Mouse (Mus musculus) heart, postnatal 0 days (tissue): Measurements from ENCODE around the gene Eif3k. TPM values are rescaled to one million over a fixed set of nuclear protein-coding genes. Genes with fewer than 3 reads are reported as not detected.

Source experiments
- ATAC-seq: fragments of 200-750 bp; cut with Nextera tagmentation; 2 replicates; pipeline ENCODE4 v1.8.0; 2017; ENCODE audit warnings: low read depth, moderate number of reproducible peaks, moderate library complexity; ENCODE audit not compliant: insufficient read depth
- DNase-seq: peaks from one replicate; pipeline ENCODE4 v3.0.0-alpha.2; 2016; ENCODE audit warnings: low spot score
- H3K27ac ChIP-seq: fragments of 300-500 bp; sonication (generic); 2 replicates; pipeline ENCODE4 v1.5.1; 2014; ENCODE audit warnings: low read depth, mild to moderate bottlenecking
- H3K27me3 ChIP-seq: fragments of 300-500 bp; sonication (generic); 2 replicates; pipeline ENCODE4 v1.6.1; 2014; ENCODE audit warnings: low read length, mixed read lengths; ENCODE audit not compliant: control insufficient read depth, insufficient read depth
- H3K36me3 ChIP-seq: fragments of 300-500 bp; sonication (generic); replicated peaks from 2 replicates; pipeline ENCODE4 v1.6.1; 2014; ENCODE audit warnings: low read length, mixed read lengths; ENCODE audit not compliant: control insufficient read depth, insufficient read depth
- H3K4me1 ChIP-seq: fragments of 300-500 bp; sonication (generic); 2 replicates; pipeline ENCODE4 v1.6.1; 2014; ENCODE audit warnings: antibody characterized with exemption; ENCODE audit not compliant: control insufficient read depth, insufficient read depth
- H3K4me2 ChIP-seq: fragments of 300-500 bp; sonication (generic); 2 replicates; pipeline ENCODE4 v1.6.1; 2014; ENCODE audit warnings: low read depth, mild to moderate bottlenecking, low read length, moderate library complexity
- H3K4me3 ChIP-seq: fragments of 300-500 bp; sonication (generic); 2 replicates; pipeline ENCODE4 v1.5.1; 2014; ENCODE audit warnings: low read depth, low read length
- H3K9ac ChIP-seq: fragments of 300-500 bp; sonication (generic); replicated peaks from 2 replicates; pipeline ENCODE4 v1.6.1; 2014; ENCODE audit warnings: low read depth, low read length, mixed read lengths
- H3K9me3 ChIP-seq: fragments of 300-500 bp; sonication (generic); replicated peaks from 2 replicates; pipeline ENCODE4 v1.6.1; 2016; ENCODE audit warnings: low read length; ENCODE audit not compliant: control insufficient read depth
- CTCF ChIP-seq: IDR thresholded peaks from 2 replicates; pipeline ENCODE4 v1.5.1; 2016; ENCODE audit warnings: antibody characterized with exemption, control low read depth, low read depth
- EP300 ChIP-seq: IDR thresholded peaks from 2 replicates; pipeline ENCODE4 v1.6.1; 2016; ENCODE audit warnings: antibody characterized with exemption, low read depth
- WGBS: fragments of 180-500 bp; shearing (Covaris S2); extraction: QIAGEN DNeasy Blood & Tissue Kit; methylation state at CpG from one replicate; pipeline ENCODE4 v1.1.7; 2014; 5-methylcytosine and 5-hydroxymethylcytosine counted together
- polyA plus RNA-seq: library from polyadenylated mRNA; unstranded; fragments of >200 nt; fragmentation: Nextera tagmentation; extraction: Ambion mirVana; gene quantifications from 2 replicates; pipeline ENCODE4 v1.2.1, GENCODE M21; 2015
- total RNA-seq: library from RNA; depleted of rRNA; stranded (reverse); fragments of >200 nt; gene quantifications from 2 replicates; pipeline ENCODE4 v1.2.3, GENCODE M21; 2014; ENCODE audit warnings: low replicate concordance

Gene Eif3k
- total and polyA plus RNA-seq, 2 experiments from 2014 or later = 261 to 476 TPM

GRCm38 (mm10) chr7:28966751-28967505 is 14.7 kb downstream of the Eif3k start:
- H3K9ac ChIP-seq = no peak overlapping the region
- WGBS = 65% methylated on average over 4 of the region's 4 CpGs
- H3K27ac ChIP-seq = peak overlapping the region; percentile 30; the same call in 1 of the 2 replicates
- no peak overlapping the region for H3K4me2 ChIP-seq
- ATAC-seq (no peak), DNase-seq (no peak)
- no peaks in the 10 kb centered on the region for H3K27me3 ChIP-seq
- H3K4me1 ChIP-seq = peaks cover 10% of the 10 kb centered on the region
- no peaks in the 10 kb centered on the region for H3K9me3 ChIP-seq
- no peak overlapping the region for H3K4me3 ChIP-seq
- H3K36me3 ChIP-seq = peaks cover 8% of the 10 kb centered on the region; the same call in 1 of the 2 replicates
- no peak for TF ChIP-seq EP300
- no peak for TF ChIP-seq CTCF

- no peak overlapping the region for H3K4me2 ChIP-seq
- no peak overlapping the region for H3K9ac ChIP-seq
- no peaks in the 10 kb centered on the region for H3K9me3 ChIP-seq
- no peak overlapping the region for H3K4me3 ChIP-seq
- DNase-seq (no peak), ATAC-seq (no peak)
- peaks cover 4% of the 10 kb centered on the region for H3K4me1 ChIP-seq
- peaks cover 8% of the 10 kb centered on the region; the same call in 1 of the 2 replicates for H3K36me3 ChIP-seq
- TF ChIP-seq CTCF (no peak), EP300 (no peak)
- WGBS = 81% methylated on average over 4 of the region's 5 CpGs
- peak overlapping the region; percentile 8; the same call in 1 of the 2 replicates for H3K27ac ChIP-seq
- H3K27me3 ChIP-seq = no peaks in the 10 kb centered on the region
Measured at GRCm38 (mm10) chr7:28966181-28966580, 15.5 kb downstream of the Eif3k start.

GRCm38 (mm10) chr7:28965346-28965840 is 16.3 kb downstream of the Eif3k start:
- ATAC-seq (no peak), DNase-seq (no peak)
- no peak for TF ChIP-seq EP300
- TF ChIP-seq CTCF = no peak
- H3K4me3 ChIP-seq = no peak overlapping the region
- peaks cover 4% of the 10 kb centered on the region; the same call in 1 of the 2 replicates for H3K36me3 ChIP-seq
- WGBS = 76% methylated on average over 5 of the region's 5 CpGs
- H3K4me2 ChIP-seq = no peak overlapping the region
- no peaks in the 10 kb centered on the region for H3K27me3 ChIP-seq
- no peaks in the 10 kb centered on the region for H3K9me3 ChIP-seq
- no peak overlapping the region for H3K27ac ChIP-seq
- H3K9ac ChIP-seq = no peak overlapping the region
- peaks cover 4% of the 10 kb centered on the region for H3K4me1 ChIP-seq

- H3K4me3 ChIP-seq = no peak overlapping the region
- ATAC-seq (no peak), DNase-seq (no peak)
- no peak overlapping the region for H3K4me2 ChIP-seq
- no peaks in the 10 kb centered on the region for H3K27me3 ChIP-seq
- no peak overlapping the region for H3K9ac ChIP-seq
- 0 out of 2 replicates have a peak overlapping the region, but pooled peaks have one; percentile 0 for H3K27ac ChIP-seq
- no peaks in the 10 kb centered on the region for H3K9me3 ChIP-seq
- 77% methylated on average over 3 of the region's 3 CpGs for WGBS
- H3K4me1 ChIP-seq = peaks cover 21% of the 10 kb centered on the region
- TF ChIP-seq CTCF (no peak), EP300 (no peak)
- H3K36me3 ChIP-seq = no peaks in the 10 kb centered on the region
Measured at GRCm38 (mm10) chr7:28963399-28963923, 18.2 kb downstream of the Eif3k start.

GRCm38 (mm10) chr7:28961927-28962670 is 19.6 kb downstream of the Eif3k start, which contains the start of gene Actn4:
TSS of gene Actn4 (minus strand) at chr7:28962340.
- H3K27me3 ChIP-seq = no peaks in the 10 kb centered on the region
- DNase-seq (peak; percentile 97), ATAC-seq (peak; percentile 91)
- H3K9ac ChIP-seq = peak within 1 kb of the TSS; percentile 93
- WGBS = under 1% methylated on average over 72 of the region's 76 CpGs
- H3K4me3 ChIP-seq = peak within 1 kb of the TSS; percentile 89
- H3K9me3 ChIP-seq = no peaks in the 10 kb centered on the region
- TF ChIP-seq EP300 (no peak), CTCF (no peak)
- H3K4me2 ChIP-seq = peak within 1 kb of the TSS; percentile 94
- H3K4me1 ChIP-seq = peaks cover 35% of the 10 kb centered on the region
- peak within 1 kb of the TSS; percentile 89 for H3K27ac ChIP-seq
- H3K36me3 ChIP-seq = no peaks in the 10 kb centered on the region
